Mouse (Mus musculus) MEL (cell line): Measurements from ENCODE around the gene Timm13. TPM values are rescaled to one million over a fixed set of nuclear protein-coding genes. Genes with fewer than 3 reads are reported as not detected.

Experiments used
- DNase-seq: peaks from one replicate; pipeline ENCODE4 v3.0.0; 2011; ENCODE audit warnings: low read depth, low spot score
- H3K27ac ChIP-seq: 2 replicates; pipeline ENCODE4 v1.5.1; 2012; ENCODE audit warnings: low read depth, mild to moderate bottlenecking, control low read depth, low read length, moderate library complexity; ENCODE audit not compliant: control insufficient read depth
- H3K27me3 ChIP-seq, 2 experiments: fragments of 150-350 bp in 1 of 2; sonication (generic) in 1 of 2; 2 replicates each; pipeline ENCODE4 v1.6.1; 2012; ENCODE audit warnings: low read length in 2 of 2, mild to moderate bottlenecking in 2 of 2, improper control_type of control experiment in 1 of 2, moderate library complexity in 1 of 2; ENCODE audit not compliant: insufficient read depth in 2 of 2, control insufficient read depth in 1 of 2
- H3K36me3 ChIP-seq, 2 experiments: 2 replicates each; pipeline ENCODE4 v1.6.1; 2012 to 2014; ENCODE audit warnings: low read length in 2 of 2, improper control_type of control experiment in 1 of 2, inconsistent platforms in 1 of 2, mild to moderate bottlenecking in 1 of 2; ENCODE audit not compliant: insufficient read depth in 2 of 2, control insufficient read depth in 1 of 2
- H3K4me1 ChIP-seq, 2 experiments: fragments of 150-350 bp in 1 of 2; sonication (generic) in 1 of 2; 2 replicates each; pipeline ENCODE4 v1.6.1; 2012; ENCODE audit warnings: low read length in 2 of 2, improper control_type of control experiment in 1 of 2, mild to moderate bottlenecking in 1 of 2; ENCODE audit not compliant: insufficient read depth in 2 of 2, control insufficient read depth in 1 of 2
- H3K4me3 ChIP-seq, 2 experiments: fragments of 150-350 bp in 1 of 2; sonication (generic) in 1 of 2; 2 replicates each; pipeline ENCODE4 v1.5.1; 2012; ENCODE audit warnings: low read depth in 2 of 2, low read length in 2 of 2, mild to moderate bottlenecking in 2 of 2, moderate library complexity in 2 of 2, control low read depth in 1 of 2, improper control_type of control experiment in 1 of 2; ENCODE audit not compliant: control insufficient read depth in 1 of 2, insufficient read depth in 1 of 2
- H3K79me2 ChIP-seq: 2 replicates; pipeline ENCODE4 v1.6.1; 2012; ENCODE audit warnings: mild to moderate bottlenecking, low read length, moderate library complexity; ENCODE audit not compliant: control insufficient read depth, poor library complexity, insufficient read depth
- H3K9ac ChIP-seq: 2 replicates; pipeline ENCODE4 v1.6.1; 2012; ENCODE audit warnings: low read depth, mild to moderate bottlenecking, control low read depth, low read length, moderate library complexity; ENCODE audit not compliant: control insufficient read depth, poor library complexity, severe bottlenecking
- H3K9me3 ChIP-seq: fragments of 150-350 bp; sonication (generic); replicated peaks from 2 replicates; pipeline ENCODE4 v1.6.1; 2012; ENCODE audit warnings: mild to moderate bottlenecking, low read length, improper control_type of control experiment, moderate library complexity; ENCODE audit not compliant: insufficient read depth
- BHLHE40 ChIP-seq: IDR thresholded peaks from 2 replicates; pipeline ENCODE4 v1.6.1; 2012; ENCODE audit warnings: low read depth, mild to moderate bottlenecking, inconsistent platforms, low read length, improper control_type of control experiment, borderline replicate concordance
- CTCF ChIP-seq, 3 experiments: IDR thresholded peaks in 2 of 3; conservative IDR thresholded peaks in 1 of 3; 2 replicates each; pipeline ENCODE4 v1.5.1; 2011 to 2012; ENCODE audit warnings: low read length in 3 of 3, low read depth in 2 of 3, mild to moderate bottlenecking in 2 of 3, improper control_type of control experiment in 1 of 3, inconsistent platforms in 1 of 3, mixed read lengths in 1 of 3, moderate library complexity in 1 of 3; ENCODE audit not compliant: control insufficient read depth in 1 of 3, insufficient read depth in 1 of 3, poor library complexity in 1 of 3, severe bottlenecking in 1 of 3
- ELF1 ChIP-seq: IDR thresholded peaks from 2 replicates; pipeline ENCODE4 v1.6.1; 2014; ENCODE audit warnings: low read depth, mild to moderate bottlenecking, inconsistent platforms, low read length, improper control_type of control experiment, moderate library complexity
- EP300 ChIP-seq, 2 experiments: IDR thresholded peaks; 2 replicates each; pipeline ENCODE4 v1.6.1; 2011; ENCODE audit warnings: improper control_type of control experiment in 2 of 2, low read length in 2 of 2, low read depth in 1 of 2, mild to moderate bottlenecking in 1 of 2
- JUND ChIP-seq: IDR thresholded peaks from 2 replicates; pipeline ENCODE4 v1.6.1; 2011; ENCODE audit warnings: low read depth, mild to moderate bottlenecking, improper control_type of control experiment, low read length
- KAT2A ChIP-seq: conservative IDR thresholded peaks from 2 replicates; pipeline ENCODE4 v1.6.1; 2012; ENCODE audit warnings: low read depth, low read length, improper control_type of control experiment, inconsistent platforms
- MEF2A ChIP-seq: IDR thresholded peaks from 2 replicates; pipeline ENCODE4 v1.6.1; 2014; ENCODE audit warnings: low read depth, mild to moderate bottlenecking, inconsistent platforms, low read length, improper control_type of control experiment; ENCODE audit not compliant: poor library complexity, insufficient replicate concordance, severe bottlenecking; ENCODE audit errors: extremely low read depth
- MXI1 ChIP-seq: IDR thresholded peaks from 2 replicates; pipeline ENCODE4 v1.6.1; 2011; ENCODE audit warnings: mild to moderate bottlenecking, low read depth, low read length, improper control_type of control experiment
- MYB ChIP-seq: IDR thresholded peaks from 2 replicates; pipeline ENCODE4 v1.6.1; 2011; ENCODE audit warnings: mild to moderate bottlenecking, low read depth, low read length, improper control_type of control experiment
- NRF1 ChIP-seq: IDR thresholded peaks from 2 replicates; pipeline ENCODE4 v1.6.1; 2014; ENCODE audit warnings: low read depth, mild to moderate bottlenecking, inconsistent platforms, low read length, improper control_type of control experiment, moderate library complexity; ENCODE audit not compliant: poor library complexity, insufficient read depth, severe bottlenecking
- POLR2A ChIP-seq, 2 experiments: IDR thresholded peaks; 2 replicates each; pipeline ENCODE4 v1.6.1; 2011 to 2012; ENCODE audit warnings: low read length in 2 of 2, mild to moderate bottlenecking in 2 of 2, control low read depth in 1 of 2, improper control_type of control experiment in 1 of 2, low read depth in 1 of 2, moderate library complexity in 1 of 2; ENCODE audit not compliant: control insufficient read depth in 1 of 2, insufficient read depth in 1 of 2, poor library complexity in 1 of 2
- TAL1 ChIP-seq: IDR thresholded peaks from 2 replicates; pipeline ENCODE4 v1.6.1; 2012; ENCODE audit warnings: mild to moderate bottlenecking, inconsistent platforms, low read length, moderate library complexity, mixed read lengths
- TBP ChIP-seq: IDR thresholded peaks from 2 replicates; pipeline ENCODE4 v1.8.0; 2011; ENCODE audit warnings: low read depth, low read length, improper control_type of control experiment
- ZKSCAN1 ChIP-seq: IDR thresholded peaks from 2 replicates; pipeline ENCODE4 v1.6.1; 2012; ENCODE audit warnings: low read depth, mild to moderate bottlenecking, inconsistent platforms, low read length, improper control_type of control experiment, moderate library complexity
- ZMIZ1 ChIP-seq: IDR thresholded peaks from 2 replicates; pipeline ENCODE4 v1.6.1; 2012; ENCODE audit warnings: low read depth, mild to moderate bottlenecking, inconsistent platforms, low read length, improper control_type of control experiment, moderate library complexity
- polyA plus RNA-seq, 2 experiments: library from polyadenylated mRNA; stranded (reverse) in 1 of 2; unstranded in 1 of 2; fragments of >175 nt in 1 of 2; fragments of >200 nt in 1 of 2; gene quantifications; 2 replicates each; pipeline versions ENCODE4 v1.2.1 to v1.2.4; 2012; ENCODE audit warnings: low replicate concordance in 2 of 2, low read depth in 1 of 2; ENCODE audit not compliant: insufficient read length in 2 of 2, insufficient read depth in 1 of 2, missing spikeins in 1 of 2
- total RNA-seq: library from RNA; depleted of rRNA; stranded (reverse); fragments of 300-350 nt; gene quantifications from 2 replicates; pipeline ENCODE4 v1.2.3, GENCODE M21; 2012

The Timm13 gene
- total and polyA plus RNA-seq, 3 experiments = 329 to 645 (median 349) TPM

- DNase-seq = no peak
- TF ChIP-seq KAT2A = no peak
- no peak for TF ChIP-seq MXI1
- no peak for TF ChIP-seq ELF1
- TF ChIP-seq POLR2A (IDR thresholded peaks at IDR 0.05; ENCODE audit: control insufficient read depth in 1 of 2, insufficient read depth in 1 of 2, low read depth in 1 of 2, low read length in 2 of 2, poor library complexity in 1 of 2) = no peak
- TF ChIP-seq EP300 (IDR thresholded peaks at IDR 0.05; ENCODE audit: low read depth in 1 of 2, low read length in 2 of 2) = no peak
- no peak for TF ChIP-seq MEF2A
- TF ChIP-seq NRF1 = no peak
- no peak for TF ChIP-seq CTCF (IDR thresholded peaks at IDR 0.05 in 2 of 3, conservative IDR thresholded peaks at IDR 0.05 in 1 of 3; ENCODE audit: control insufficient read depth in 1 of 3, insufficient read depth in 1 of 3, low read depth in 2 of 3, low read length in 3 of 3, poor library complexity in 1 of 3, severe bottlenecking in 1 of 3)
- TF ChIP-seq MYB = no peak
- TF ChIP-seq TBP = no peak
- TF ChIP-seq JUND = no peak
- TF ChIP-seq BHLHE40 = no peak
- Histone ChIP-seq H3K27me3 (no peaks in the 10 kb centered on the region), H3K36me3 (peaks cover 0 to 11% of the 10 kb centered on the region in 2 experiments; a peak in 2 of 4 replicates), H3K4me1 (peaks cover 5 to 23% of the 10 kb centered on the region in 2 experiments), H3K9ac (peak overlapping the region; percentile 77), H3K4me3 (peak overlapping the region; percentile 60 to 92), H3K79me2 (peaks cover 13% of the 10 kb centered on the region), H3K9me3 (no peaks in the 10 kb centered on the region), H3K27ac (no peak overlapping the region)
Measured at GRCm38 (mm10) chr10:80931153-80931671, 30.4 kb upstream of the Timm13 start.

DNA sequence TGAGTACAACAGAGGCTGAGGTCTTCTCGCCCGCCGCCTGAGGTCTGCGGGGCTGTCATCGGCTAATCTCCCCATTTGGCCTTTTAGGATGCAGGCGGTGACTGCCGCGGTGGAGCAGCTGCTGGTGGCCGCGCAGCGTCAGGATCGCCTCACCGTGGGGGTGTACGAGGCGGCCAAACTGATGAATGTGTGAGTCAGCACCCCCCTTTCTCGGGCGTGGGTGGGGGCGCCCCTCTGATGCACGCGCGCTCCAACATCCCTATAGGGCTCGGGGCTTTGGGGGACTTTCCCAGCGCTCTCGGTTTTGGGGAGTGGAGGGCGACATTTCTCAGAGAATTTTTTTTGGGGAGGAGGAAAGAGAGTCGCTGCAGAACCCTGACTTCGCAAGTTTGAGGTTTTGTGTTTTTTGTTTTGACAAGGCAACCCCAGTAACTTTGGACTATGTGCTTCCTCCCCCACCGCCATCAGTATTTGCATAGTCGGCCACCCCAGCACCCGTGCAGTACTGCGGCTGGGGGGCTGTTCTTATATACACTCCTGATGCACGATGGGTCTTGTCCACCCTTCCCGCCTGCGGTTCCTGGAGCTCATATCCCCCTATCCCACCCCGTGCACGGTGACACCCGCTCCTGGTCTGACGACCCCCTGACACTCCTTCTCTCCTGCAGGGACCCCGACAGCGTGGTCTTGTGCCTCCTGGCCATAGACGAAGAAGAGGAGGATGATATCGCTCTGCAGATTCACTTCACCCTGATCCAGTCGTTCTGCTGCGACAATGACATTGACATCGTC is 29.8 kb upstream of the Timm13 start:
- Histone ChIP-seq H3K27me3 (no peaks in the 10 kb centered on the region), H3K4me1 (peaks cover 5 to 19% of the 10 kb centered on the region in 2 experiments), H3K79me2 (peaks cover 13% of the 10 kb centered on the region), H3K9me3 (no peaks in the 10 kb centered on the region), H3K4me3 (peak overlapping the region; percentile 48 to 60), H3K9ac (peak overlapping the region; percentile 63), H3K36me3 (peaks cover 0 to 11% of the 10 kb centered on the region in 2 experiments; a peak in 2 of 4 replicates), H3K27ac (peak overlapping the region; percentile 20; the same call in 1 of the 2 replicates)
- peak; percentile 58 for DNase-seq
- no peak for TF ChIP-seq ZMIZ1
- TF ChIP-seq TAL1 = no peak
- no peak for TF ChIP-seq KAT2A
- no peak for TF ChIP-seq ZKSCAN1
- TF ChIP-seq MXI1 = no peak
